Mouse (Mus musculus): ENCODE measurements around the gene Gcnt1.

DNA sequence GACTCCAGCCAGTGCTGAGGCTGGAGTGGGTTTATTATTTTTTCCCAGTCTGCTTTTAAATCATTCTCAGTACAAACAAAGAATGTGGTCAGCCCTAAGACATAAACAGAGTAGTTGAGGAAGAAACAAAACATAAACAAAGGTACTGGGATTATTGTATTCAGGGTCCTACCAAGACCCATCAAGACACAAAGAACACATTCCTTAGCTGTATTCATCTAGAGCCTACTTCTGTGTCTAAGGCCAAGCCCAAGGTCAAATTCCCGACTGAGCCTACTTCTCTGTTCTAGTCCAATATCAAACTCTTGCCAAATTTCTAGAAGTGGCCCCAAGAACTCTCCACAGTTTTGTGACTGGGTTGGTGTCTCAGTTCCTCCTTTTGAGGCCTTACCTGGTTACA lies 45.2 kb upstream of the Gcnt1 start:
- no peak for TF ChIP-seq CTCF (IDR thresholded peaks at IDR 0.05; ENCODE audit: extremely low read depth, insufficient read depth, insufficient read length, insufficient replicate concordance)
- TF ChIP-seq POLR2A (IDR thresholded peaks at IDR 0.05; ENCODE audit: low read depth, low read length): no peak
